Mouse (Mus musculus): ENCODE measurements around the gene Ehbp1l1. TPM values are rescaled to one million over a fixed set of nuclear protein-coding genes. Genes with fewer than 3 reads are reported as not detected.
A peak's percentile ranks its signal among the peaks of the same experiment; 100 is the strongest.

The Ehbp1l1 gene
- polyA plus RNA-seq, 1 experiment from 2014 or later, result 25.0 TPM

GRCm38 (mm10) chr19:5750951-5751350, 24.8 kb upstream of the Ehbp1l1 start:
- Histone ChIP-seq H3K27ac (ENCODE audit: low read length) (no peak overlapping the region), H3K36me3 (ENCODE audit: insufficient read depth, low read length) (no peaks in the 10 kb centered on the region), H3K4me1 (ENCODE audit: insufficient read depth, low read length) (peaks cover 3% of the 10 kb centered on the region; the same call in 1 of the 2 replicates), H3K9me3 (ENCODE audit: low read length) (no peaks in the 10 kb centered on the region), H3K4me2 (replicated peaks; ENCODE audit: low read depth, low read length) (no peak overlapping the region), H3K4me3 (ENCODE audit: low read length) (no peak overlapping the region), H3K27me3 (ENCODE audit: insufficient read depth, low read length) (peaks cover 25% of the 10 kb centered on the region), H3K9ac (replicated peaks; ENCODE audit: low read length) (no peak overlapping the region)
- WGBS, result 12% methylated on average over 22 of the region's 22 CpGs
- no peak for ATAC-seq (ENCODE audit: low FRiP score, low TSS enrichment)

- Histone ChIP-seq H3K4me3 (ENCODE audit: low read length) (no peak overlapping the region), H3K27ac (ENCODE audit: low read length) (no peak overlapping the region), H3K27me3 (ENCODE audit: insufficient read depth, low read length) (peaks cover 23% of the 10 kb centered on the region), H3K36me3 (ENCODE audit: insufficient read depth, low read length) (no peaks in the 10 kb centered on the region), H3K4me1 (ENCODE audit: insufficient read depth, low read length) (peaks cover 13% of the 10 kb centered on the region), H3K9ac (replicated peaks; ENCODE audit: low read length) (no peak overlapping the region), H3K9me3 (ENCODE audit: low read length) (no peaks in the 10 kb centered on the region), H3K4me2 (replicated peaks; ENCODE audit: low read depth, low read length) (no peak overlapping the region)
- WGBS, result 77% methylated on average over 6 of the region's 6 CpGs
- no peak for ATAC-seq (ENCODE audit: low FRiP score, low TSS enrichment)
These were observed 23.4 kb upstream of the Ehbp1l1 start for GRCm38 (mm10) chr19:5749476-5749875.

GRCm38 (mm10) chr19:5746907-5747363, 20.8 kb upstream of the Ehbp1l1 start:
- peaks cover 23% of the 10 kb centered on the region for H3K27me3 ChIP-seq (ENCODE audit: insufficient read depth, low read length)
- no peaks in the 10 kb centered on the region for H3K9me3 ChIP-seq (ENCODE audit: low read length)
- H3K4me1 ChIP-seq (ENCODE audit: insufficient read depth, low read length), result peaks cover 32% of the 10 kb centered on the region
- H3K4me3 ChIP-seq (ENCODE audit: low read length), result no peak overlapping the region
- ATAC-seq (ENCODE audit: low FRiP score, low TSS enrichment), result no peak
- no peaks in the 10 kb centered on the region for H3K36me3 ChIP-seq (ENCODE audit: insufficient read depth, low read length)
- 47% methylated on average over 12 of the region's 12 CpGs for WGBS
- no peak overlapping the region for H3K4me2 ChIP-seq (replicated peaks; ENCODE audit: low read depth, low read length)
- H3K27ac ChIP-seq (ENCODE audit: low read length), result no peak overlapping the region
- H3K9ac ChIP-seq (replicated peaks; ENCODE audit: low read length), result no peak overlapping the region

GRCm38 (mm10) chr19:5745756-5746710, 19.9 kb upstream of the Ehbp1l1 start:
- WGBS, result 8% methylated on average over 36 of the region's 36 CpGs
- H3K4me2 ChIP-seq (replicated peaks; ENCODE audit: low read depth, low read length), result peak overlapping the region; percentile 55
- H3K4me3 ChIP-seq (ENCODE audit: low read length), result peak overlapping the region; percentile 34
- peak overlapping the region; percentile 33 for H3K9ac ChIP-seq (replicated peaks; ENCODE audit: low read length)
- no peaks in the 10 kb centered on the region for H3K36me3 ChIP-seq (ENCODE audit: insufficient read depth, low read length)
- peaks cover 38% of the 10 kb centered on the region for H3K4me1 ChIP-seq (ENCODE audit: insufficient read depth, low read length)
- ATAC-seq (ENCODE audit: low FRiP score, low TSS enrichment), result no peak
- H3K9me3 ChIP-seq (ENCODE audit: low read length), result no peaks in the 10 kb centered on the region
- no peak overlapping the region for H3K27ac ChIP-seq (ENCODE audit: low read length)
- H3K27me3 ChIP-seq (ENCODE audit: insufficient read depth, low read length), result peaks cover 16% of the 10 kb centered on the region

- 44% methylated on average over 5 of the region's 5 CpGs for WGBS
- ATAC-seq (ENCODE audit: low FRiP score, low TSS enrichment), result no peak
- Histone ChIP-seq H3K4me2 (replicated peaks; ENCODE audit: low read depth, low read length) (peak overlapping the region; percentile 99; the same call in 1 of the 2 replicates), H3K27me3 (ENCODE audit: insufficient read depth, low read length) (no peaks in the 10 kb centered on the region), H3K4me1 (ENCODE audit: insufficient read depth, low read length) (peaks cover 48% of the 10 kb centered on the region), H3K27ac (ENCODE audit: low read length) (no peak overlapping the region), H3K9ac (replicated peaks; ENCODE audit: low read length) (no peak overlapping the region), H3K4me3 (ENCODE audit: low read length) (no peak overlapping the region), H3K9me3 (ENCODE audit: low read length) (no peaks in the 10 kb centered on the region), H3K36me3 (ENCODE audit: insufficient read depth, low read length) (no peaks in the 10 kb centered on the region)
These were observed 17.5 kb upstream of the Ehbp1l1 start for GRCm38 (mm10) chr19:5743576-5743975.

GRCm38 (mm10) chr19:5742241-5742641, 16.1 kb upstream of the Ehbp1l1 start:
- Histone ChIP-seq H3K9ac (replicated peaks; ENCODE audit: low read length) (peak overlapping the region; percentile 94), H3K27me3 (ENCODE audit: insufficient read depth, low read length) (no peaks in the 10 kb centered on the region), H3K4me2 (replicated peaks; ENCODE audit: low read depth, low read length) (peak overlapping the region; percentile 99), H3K9me3 (ENCODE audit: low read length) (no peaks in the 10 kb centered on the region), H3K4me1 (ENCODE audit: insufficient read depth, low read length) (peaks cover 48% of the 10 kb centered on the region), H3K36me3 (ENCODE audit: insufficient read depth, low read length) (no peaks in the 10 kb centered on the region), H3K4me3 (ENCODE audit: low read length) (peak overlapping the region; percentile 76), H3K27ac (ENCODE audit: low read length) (peak overlapping the region; percentile 78)
- ATAC-seq (ENCODE audit: low FRiP score, low TSS enrichment), result peak; percentile 25; the same call in 1 of the 2 replicates
- WGBS, result under 1% methylated on average over 32 of the region's 32 CpGs

GRCm38 (mm10) chr19:5741641-5742240, 15.6 kb upstream of the Ehbp1l1 start:
- Histone ChIP-seq H3K4me3 (ENCODE audit: low read length) (peak overlapping the region; percentile 76), H3K36me3 (ENCODE audit: insufficient read depth, low read length) (no peaks in the 10 kb centered on the region), H3K4me2 (replicated peaks; ENCODE audit: low read depth, low read length) (peak overlapping the region; percentile 99), H3K4me1 (ENCODE audit: insufficient read depth, low read length) (peaks cover 48% of the 10 kb centered on the region), H3K9me3 (ENCODE audit: low read length) (no peaks in the 10 kb centered on the region), H3K27ac (ENCODE audit: low read length) (peak overlapping the region; percentile 78), H3K27me3 (ENCODE audit: insufficient read depth, low read length) (no peaks in the 10 kb centered on the region), H3K9ac (replicated peaks; ENCODE audit: low read length) (peak overlapping the region; percentile 94)
- under 1% methylated on average over 42 of the region's 55 CpGs for WGBS
- peak; percentile 73; the same call in 1 of the 2 replicates for ATAC-seq (ENCODE audit: low FRiP score, low TSS enrichment)

- Histone ChIP-seq H3K9ac (replicated peaks; ENCODE audit: low read length) (peak within 1 kb of the TSS; percentile 94), H3K36me3 (ENCODE audit: insufficient read depth, low read length) (no peaks in the 10 kb centered on the region), H3K4me1 (ENCODE audit: insufficient read depth, low read length) (peaks cover 41% of the 10 kb centered on the region), H3K4me2 (replicated peaks; ENCODE audit: low read depth, low read length) (peak within 1 kb of the TSS; percentile 99), H3K27me3 (ENCODE audit: insufficient read depth, low read length) (no peaks in the 10 kb centered on the region; the same call in 1 of the 2 replicates), H3K9me3 (ENCODE audit: low read length) (no peaks in the 10 kb centered on the region), H3K4me3 (ENCODE audit: low read length) (peak within 1 kb of the TSS; percentile 76), H3K27ac (ENCODE audit: low read length) (peak within 1 kb of the TSS; percentile 78)
- 28% methylated on average over 10 of the region's 14 CpGs for WGBS
- peak; percentile 41; the same call in 1 of the 2 replicates for ATAC-seq (ENCODE audit: low FRiP score, low TSS enrichment)
These were observed 14.5 kb upstream of the Ehbp1l1 start, which contains the start of gene Ltbp3 for GRCm38 (mm10) chr19:5740320-5741317. Gene Ltbp3, plus strand, starts transcription at chr19:5740904.

GRCm38 (mm10) chr19:5739446-5739845, 13.3 kb upstream of the Ehbp1l1 start:
- 43% methylated on average over 2 of the region's 2 CpGs for WGBS
- H3K9me3 ChIP-seq (ENCODE audit: low read length), result no peaks in the 10 kb centered on the region
- no peak overlapping the region for H3K27ac ChIP-seq (ENCODE audit: low read length)
- ATAC-seq (ENCODE audit: low FRiP score, low TSS enrichment), result no peak
- H3K9ac ChIP-seq (replicated peaks; ENCODE audit: low read length), result no peak overlapping the region
- no peaks in the 10 kb centered on the region for H3K36me3 ChIP-seq (ENCODE audit: insufficient read depth, low read length)
- H3K4me3 ChIP-seq (ENCODE audit: low read length), result no peak overlapping the region
- H3K27me3 ChIP-seq (ENCODE audit: insufficient read depth, low read length), result peaks cover 3% of the 10 kb centered on the region; the same call in 1 of the 2 replicates
- H3K4me1 ChIP-seq (ENCODE audit: insufficient read depth, low read length), result peaks cover 34% of the 10 kb centered on the region
- no peak overlapping the region for H3K4me2 ChIP-seq (replicated peaks; ENCODE audit: low read depth, low read length)

Data from kidney, embryonic 16.5 days (tissue).